Mouse (Mus musculus) forebrain, embryonic 16.5 days (tissue): ENCODE measurements at regions not wholly inside any gene's neighbourhood (a gene's known extent, or its start where the extent isn't known, plus 50 kb on each side); places are given as distances from the start of the nearest gene placed in this dataset.

Source experiments
- ATAC-seq: fragments of 200-750 bp; cut with Nextera tagmentation; 2 replicates; pipeline ENCODE4 v1.8.0; 2017; ENCODE audit warnings: mild to moderate bottlenecking, moderate library complexity
- H3K27ac ChIP-seq: fragments of 300-500 bp; sonication (generic); 2 replicates; pipeline ENCODE4 v1.5.1; 2014; ENCODE audit warnings: low read length, control low read depth
- H3K27me3 ChIP-seq: fragments of 300-500 bp; sonication (generic); replicated peaks from 2 replicates; pipeline ENCODE4 v1.6.1; 2014; ENCODE audit warnings: low read length; ENCODE audit not compliant: control insufficient read depth, insufficient read depth
- H3K36me3 ChIP-seq: fragments of 300-500 bp; sonication (generic); 2 replicates; pipeline ENCODE4 v1.6.1; 2014; ENCODE audit not compliant: control insufficient read depth, insufficient read depth
- H3K4me1 ChIP-seq: fragments of 300-500 bp; sonication (generic); replicated peaks from 2 replicates; pipeline ENCODE4 v1.6.1; 2014; ENCODE audit warnings: low read length; ENCODE audit not compliant: control insufficient read depth, insufficient read depth
- H3K4me2 ChIP-seq: fragments of 300-500 bp; sonication (generic); 2 replicates; pipeline ENCODE4 v1.6.1; 2014; ENCODE audit warnings: mild to moderate bottlenecking, low read length, control low read depth
- H3K4me3 ChIP-seq: fragments of 300-500 bp; sonication (generic); replicated peaks from 2 replicates; pipeline ENCODE4 v1.5.1; 2014; ENCODE audit warnings: mild to moderate bottlenecking, low read length, control low read depth
- H3K9ac ChIP-seq: fragments of 300-500 bp; sonication (generic); replicated peaks from 2 replicates; pipeline ENCODE4 v1.6.1; 2014; ENCODE audit warnings: low read depth, low read length, control low read depth
- H3K9me3 ChIP-seq: fragments of 300-500 bp; sonication (generic); 2 replicates; pipeline ENCODE4 v1.6.1; 2016; ENCODE audit warnings: low read length; ENCODE audit not compliant: control insufficient read depth
- WGBS: fragments of 180-500 bp; shearing (Covaris S2); extraction: QIAGEN DNeasy Blood & Tissue Kit; methylation state at CpG from one replicate; pipeline ENCODE4 v1.1.7; 2014; 5-methylcytosine and 5-hydroxymethylcytosine counted together

GRCm38 (mm10) chr16:68017672-68018071 lies 397.0 kb upstream of the Cadm2 start:
- WGBS = 73% methylated on average over 4 of the region's 4 CpGs
- H3K36me3 ChIP-seq = no peaks in the 10 kb centered on the region
- no peak overlapping the region for H3K27ac ChIP-seq
- no peak overlapping the region for H3K4me2 ChIP-seq
- H3K4me3 ChIP-seq = no peak overlapping the region
- no peak overlapping the region for H3K9ac ChIP-seq
- H3K27me3 ChIP-seq = no peaks in the 10 kb centered on the region
- H3K4me1 ChIP-seq = no peaks in the 10 kb centered on the region
- no peak for ATAC-seq
- no peaks in the 10 kb centered on the region for H3K9me3 ChIP-seq

- no peaks in the 10 kb centered on the region for H3K4me1 ChIP-seq
- H3K27ac ChIP-seq = no peak overlapping the region
- H3K27me3 ChIP-seq = no peaks in the 10 kb centered on the region
- H3K4me3 ChIP-seq = no peak overlapping the region
- no peaks in the 10 kb centered on the region for H3K9me3 ChIP-seq
- H3K36me3 ChIP-seq = no peaks in the 10 kb centered on the region
- WGBS = 92% methylated on average over 4 of the region's 4 CpGs
- ATAC-seq = no peak
- no peak overlapping the region for H3K4me2 ChIP-seq
- H3K9ac ChIP-seq = no peak overlapping the region
Observed at GRCm38 (mm10) chr16:67989671-67990070, 369.0 kb upstream of the Cadm2 start.

- Histone ChIP-seq H3K36me3 (no peaks in the 10 kb centered on the region), H3K4me3 (no peak overlapping the region), H3K9ac (no peak overlapping the region), H3K9me3 (no peaks in the 10 kb centered on the region), H3K4me2 (no peak overlapping the region), H3K4me1 (no peaks in the 10 kb centered on the region), H3K27me3 (no peaks in the 10 kb centered on the region), H3K27ac (no peak overlapping the region)
- ATAC-seq = no peak
Observed at GRCm38 (mm10) chr16:67976565-67976964, 355.9 kb upstream of the Cadm2 start.

- Histone ChIP-seq H3K9ac (no peak overlapping the region), H3K4me3 (no peak overlapping the region), H3K27me3 (no peaks in the 10 kb centered on the region), H3K9me3 (no peaks in the 10 kb centered on the region), H3K4me2 (no peak overlapping the region), H3K27ac (no peak overlapping the region), H3K4me1 (no peaks in the 10 kb centered on the region; the same call in 1 of the 2 replicates), H3K36me3 (no peaks in the 10 kb centered on the region)
- no peak for ATAC-seq
- WGBS = 39% methylated on average over 11 of the region's 11 CpGs
Observed at GRCm38 (mm10) chr16:67968311-67969145, 347.8 kb upstream of the Cadm2 start.

GRCm38 (mm10) chr16:67949112-67949511 lies 328.4 kb upstream of the Cadm2 start:
- no peak overlapping the region for H3K27ac ChIP-seq
- H3K9me3 ChIP-seq = no peaks in the 10 kb centered on the region
- no peaks in the 10 kb centered on the region for H3K4me1 ChIP-seq
- H3K9ac ChIP-seq = no peak overlapping the region
- no peak for ATAC-seq
- H3K27me3 ChIP-seq = no peaks in the 10 kb centered on the region
- H3K4me2 ChIP-seq = no peak overlapping the region
- H3K4me3 ChIP-seq = no peak overlapping the region
- no peaks in the 10 kb centered on the region for H3K36me3 ChIP-seq

GRCm38 (mm10) chr16:67944406-67944805 lies 323.7 kb upstream of the Cadm2 start:
- no peaks in the 10 kb centered on the region for H3K36me3 ChIP-seq
- H3K27ac ChIP-seq = no peak overlapping the region
- H3K9ac ChIP-seq = no peak overlapping the region
- 68% methylated on average over 3 of the region's 3 CpGs for WGBS
- H3K4me1 ChIP-seq = no peaks in the 10 kb centered on the region
- peak; percentile 40; the same call in 1 of the 2 replicates for ATAC-seq
- no peaks in the 10 kb centered on the region for H3K27me3 ChIP-seq
- no peak overlapping the region for H3K4me2 ChIP-seq
- no peak overlapping the region for H3K4me3 ChIP-seq
- no peaks in the 10 kb centered on the region for H3K9me3 ChIP-seq

GRCm38 (mm10) chr16:67919175-67919574 lies 298.5 kb upstream of the Cadm2 start:
- 49% methylated on average over 2 of the region's 2 CpGs for WGBS
- Histone ChIP-seq H3K4me2 (no peak overlapping the region), H3K4me3 (no peak overlapping the region), H3K36me3 (no peaks in the 10 kb centered on the region), H3K9ac (no peak overlapping the region), H3K27ac (no peak overlapping the region), H3K27me3 (no peaks in the 10 kb centered on the region), H3K9me3 (no peaks in the 10 kb centered on the region), H3K4me1 (0 out of 2 replicates have a peak, but pooled peaks cover 2% of the 10 kb centered on the region)
- peak; percentile 80 for ATAC-seq

- H3K9ac ChIP-seq = no peak overlapping the region
- WGBS = 3% methylated on average over 1 of the region's 1 CpGs
- H3K36me3 ChIP-seq = no peaks in the 10 kb centered on the region
- no peaks in the 10 kb centered on the region for H3K27me3 ChIP-seq
- H3K4me1 ChIP-seq = no peaks in the 10 kb centered on the region
- ATAC-seq = peak; percentile 97
- no peak overlapping the region for H3K27ac ChIP-seq
- no peak overlapping the region for H3K4me3 ChIP-seq
- no peak overlapping the region for H3K4me2 ChIP-seq
- no peaks in the 10 kb centered on the region for H3K9me3 ChIP-seq
Observed at GRCm38 (mm10) chr16:67871304-67872022, 250.8 kb upstream of the Cadm2 start.

- 36% methylated on average over 2 of the region's 2 CpGs for WGBS
- no peaks in the 10 kb centered on the region for H3K36me3 ChIP-seq
- no peaks in the 10 kb centered on the region for H3K27me3 ChIP-seq
- H3K9me3 ChIP-seq = no peaks in the 10 kb centered on the region
- no peak overlapping the region for H3K9ac ChIP-seq
- peak overlapping the region; percentile 82 for H3K27ac ChIP-seq
- no peak overlapping the region for H3K4me3 ChIP-seq
- H3K4me2 ChIP-seq = no peak overlapping the region
- peak; percentile 89 for ATAC-seq
- H3K4me1 ChIP-seq = peaks cover 3% of the 10 kb centered on the region
Observed at GRCm38 (mm10) chr16:67850201-67850600, 229.5 kb upstream of the Cadm2 start.
